Mouse (Mus musculus) testis, adult 2 months (tissue): Measurements from ENCODE around the gene Med12l.

Experiments
- CTCF ChIP-seq: fragments of 200-500 bp; IDR thresholded peaks from 2 replicates; pipeline ENCODE4 v1.5.1; 2012; ENCODE audit warnings: low read depth, mild to moderate bottlenecking, inconsistent platforms, low read length, moderate library complexity; ENCODE audit not compliant: control insufficient read depth, insufficient read depth, insufficient replicate concordance
- POLR2A ChIP-seq: fragments of 200-500 bp; IDR thresholded peaks from 2 replicates; pipeline ENCODE4 v1.6.1; 2012; ENCODE audit warnings: low read depth, mild to moderate bottlenecking, inconsistent platforms, low read length, moderate library complexity; ENCODE audit not compliant: control insufficient read depth

GRCm38 (mm10) chr3:59305518-59305917, 299.9 kb downstream of the Med12l start:
- TF ChIP-seq CTCF (no peak), POLR2A (no peak)
